In the genomic region with DNA sequence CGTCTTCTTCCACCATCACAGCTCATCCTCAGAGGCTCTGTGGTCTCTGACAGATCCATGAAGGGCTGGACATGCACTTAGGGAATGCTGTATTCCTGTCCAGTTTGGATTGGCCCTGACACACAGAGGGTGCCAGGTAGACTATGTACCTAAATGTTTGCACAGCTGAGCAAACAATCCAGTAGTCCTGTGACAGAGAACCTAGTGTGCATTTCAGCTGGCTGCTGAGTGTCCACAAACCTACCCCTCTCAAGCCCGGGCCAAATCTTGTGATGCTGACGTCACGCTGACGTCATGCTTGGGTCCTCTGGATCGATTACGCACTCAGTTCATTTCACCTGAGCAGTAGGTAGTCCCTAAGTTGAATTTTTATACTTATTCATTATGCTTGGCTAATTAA, we compare ENCODE assay signal across 23 mouse cellular contexts. TPM values are rescaled to one million over a fixed set of nuclear protein-coding genes. Genes with fewer than 3 reads are reported as not detected.
A peak's percentile ranks its signal among the peaks of the same experiment; 100 is the strongest.
DNase-seq lines count a peak whose midpoint lies in the region; ATAC-seq and TF ChIP-seq lines count a peak whose summit lies in the region.
"Had no signal": no experiment of that assay in that cellular context is flagged by ENCODE, and none has a peak within 500 bp of the region (broad histone marks: within the 10 kb centered on the region; RNA-seq: fewer than 3 reads in every experiment).

No protein-coding gene starts in this region.

- peak; percentile 56; the same call in 1 of the 2 replicates for ATAC-seq in lung, embryonic 14.5 days (ENCODE audit: insufficient read depth)
- peak; percentile 84 for ATAC-seq in liver, embryonic 13.5 days (ENCODE audit: low read depth)
- ATAC-seq in midbrain, embryonic 16.5 days = no peak
- ATAC-seq: forebrain, embryonic 13.5 days had no signal

- DNase-seq in lung, embryonic 14.5 days = peak; percentile 47
- DNase-seq in lung, postnatal 4 days = no peak
- no peak for DNase-seq in liver, embryonic 13.5 days
- peak; percentile 23 for DNase-seq in lung, postnatal 25 days (ENCODE audit: low spot score)
- DNase-seq in adipocyte (ENCODE audit: low spot score) = no peak
- DNase-seq in kidney, postnatal 10 days = no peak
- no peak for DNase-seq in heart, postnatal 25 days (ENCODE audit: low spot score)
- DNase-seq: adrenal gland, adult 8-10 months; cerebellum, adult 8-10 months; gastrocnemius, postnatal 10 days; kidney, adult 9 months; kidney, postnatal 4 days; layer of hippocampus, adult 9-11 months; right cerebral cortex, adult 18-20 months; spleen, adult 18-20 months had no signal

- H3K27ac ChIP-seq in lung, embryonic 14.5 days (ENCODE audit: low read depth) = no peak overlapping the region
- H3K27ac ChIP-seq in liver, embryonic 13.5 days = no peak overlapping the region
- H3K27ac ChIP-seq in midbrain, embryonic 16.5 days (ENCODE audit: low read length) = no peak overlapping the region
- H3K27ac ChIP-seq: embryonic facial prominence, embryonic 10.5 days; forebrain, embryonic 13.5 days; heart, embryonic 15.5 days; hindbrain, embryonic 10.5 days; left cerebral cortex, adult 2 months; midbrain, embryonic 12.5 days; neural tube, embryonic 13.5 days had no signal

- no peaks in the 10 kb centered on the region for H3K9me3 ChIP-seq in lung, embryonic 14.5 days (ENCODE audit: low read depth, low read length)
- no peaks in the 10 kb centered on the region for H3K9me3 ChIP-seq in liver, embryonic 13.5 days (replicated peaks)
- no peaks in the 10 kb centered on the region for H3K9me3 ChIP-seq in midbrain, embryonic 16.5 days (replicated peaks; ENCODE audit: control insufficient read depth, low read length, poor library complexity, severe bottlenecking)
- H3K9me3 ChIP-seq: embryonic facial prominence, embryonic 10.5 days; forebrain, embryonic 13.5 days; heart, embryonic 15.5 days; hindbrain, embryonic 10.5 days; midbrain, embryonic 12.5 days; neural tube, embryonic 13.5 days had no signal

- H3K36me3 ChIP-seq in lung, embryonic 14.5 days (ENCODE audit: insufficient read depth) = no peaks in the 10 kb centered on the region
- H3K36me3 ChIP-seq in liver, embryonic 13.5 days = no peaks in the 10 kb centered on the region
- no peaks in the 10 kb centered on the region for H3K36me3 ChIP-seq in midbrain, embryonic 16.5 days (ENCODE audit: control insufficient read depth, insufficient read depth, low read length)
- H3K36me3 ChIP-seq: embryonic facial prominence, embryonic 10.5 days; heart, embryonic 15.5 days; hindbrain, embryonic 10.5 days; midbrain, embryonic 12.5 days; neural tube, embryonic 13.5 days had no signal

- intact Hi-C loops in heart, postnatal 25 days (cut with DNase I) = no loop called here

- H3K4me2 ChIP-seq in lung, embryonic 14.5 days = no peak overlapping the region
- no peak overlapping the region for H3K4me2 ChIP-seq in liver, embryonic 13.5 days
- H3K4me2 ChIP-seq in midbrain, embryonic 16.5 days (ENCODE audit: low read length) = no peak overlapping the region
- H3K4me2 ChIP-seq: forebrain, embryonic 13.5 days; heart, embryonic 15.5 days; midbrain, embryonic 12.5 days; neural tube, embryonic 13.5 days had no signal

- TF ChIP-seq CTCF in lung, embryonic 14.5 days (IDR thresholded peaks at IDR 0.05; ENCODE audit: low read depth) = no peak

- no peaks in the 10 kb centered on the region for H3K4me1 ChIP-seq in lung, embryonic 14.5 days (ENCODE audit: insufficient read depth)
- H3K4me1 ChIP-seq in liver, embryonic 13.5 days (replicated peaks) = no peaks in the 10 kb centered on the region
- no peaks in the 10 kb centered on the region for H3K4me1 ChIP-seq in midbrain, embryonic 16.5 days (ENCODE audit: control insufficient read depth, insufficient read depth, low read length)
- H3K4me1 ChIP-seq: forebrain, embryonic 13.5 days; heart, embryonic 15.5 days; hindbrain, embryonic 10.5 days; midbrain, embryonic 12.5 days; neural tube, embryonic 13.5 days had no signal

- no peaks in the 10 kb centered on the region for H3K27me3 ChIP-seq in lung, embryonic 14.5 days (ENCODE audit: insufficient read depth, low read length)
- H3K27me3 ChIP-seq in liver, embryonic 13.5 days = no peaks in the 10 kb centered on the region
- H3K27me3 ChIP-seq in midbrain, embryonic 16.5 days (ENCODE audit: control insufficient read depth, insufficient read depth, low read depth, low read length) = no peaks in the 10 kb centered on the region
- H3K27me3 ChIP-seq: forebrain, embryonic 13.5 days; heart, embryonic 15.5 days; midbrain, embryonic 12.5 days; neural tube, embryonic 13.5 days had no signal

- H3K4me3 ChIP-seq in lung, embryonic 14.5 days (ENCODE audit: low read depth, low read length) = no peak overlapping the region
- no peak overlapping the region for H3K4me3 ChIP-seq in liver, embryonic 13.5 days (replicated peaks)
- no peak overlapping the region for H3K4me3 ChIP-seq in midbrain, embryonic 16.5 days (ENCODE audit: low read depth, low read length)
- H3K4me3 ChIP-seq: embryonic facial prominence, embryonic 10.5 days; forebrain, embryonic 13.5 days; heart, embryonic 15.5 days; hindbrain, embryonic 10.5 days; left cerebral cortex, adult 2 months; midbrain, embryonic 12.5 days; neural tube, embryonic 13.5 days had no signal

- H3K9ac ChIP-seq in lung, embryonic 14.5 days = no peak overlapping the region
- no peak overlapping the region for H3K9ac ChIP-seq in liver, embryonic 13.5 days
- no peak overlapping the region for H3K9ac ChIP-seq in midbrain, embryonic 16.5 days (ENCODE audit: low read depth, low read length)
- H3K9ac ChIP-seq: forebrain, embryonic 13.5 days; heart, embryonic 15.5 days; midbrain, embryonic 12.5 days; neural tube, embryonic 13.5 days had no signal

- WGBS in lung, embryonic 14.5 days = 75% methylated on average over 7 of the region's 7 CpGs
- 74% methylated on average over 7 of the region's 7 CpGs for WGBS in liver, embryonic 13.5 days (ENCODE audit: insufficient replicate concordance)
- 96% methylated on average over 7 of the region's 7 CpGs for whole genome bisulfite sequencing in midbrain, embryonic 16.5 days

RNA-seq across cellular contexts. Expression of a gene that starts 14.7 kb away (rescaled TPM):
- polyA plus RNA-seq in lung, embryonic 14.5 days (2014; fragmentation: Nextera tagmentation; extraction: Ambion mirVana) = not detected in 2 replicates
- not detected in 2 replicates for polyA plus RNA-seq in liver, embryonic 13.5 days (2015; fragmentation: Nextera tagmentation; extraction: Ambion mirVana)
- polyA plus RNA-seq in midbrain, embryonic 16.5 days (2015; fragmentation: Nextera tagmentation; extraction: Ambion mirVana) = 0.99 and 1.6 TPM in 2 replicates
- total RNA-seq in heart, postnatal 25 days (2021) = under 1 TPM; 0.31 to 0.34 TPM

Comparison
In these comparisons a context has a peak if more than half of its experiments do, and no peak if none do; other contexts are left out.
1. DNase-seq: peak in lung, embryonic 14.5 days (single experiment) and lung, postnatal 25 days (single experiment); none in lung, postnatal 4 days (0 of 2), liver, embryonic 13.5 days (single experiment), adipocyte (single experiment), kidney, postnatal 10 days (single experiment) and heart, postnatal 25 days (single experiment).